In genomic region chr5:96528296-96528695, GRCm38 (mm10) we compare ENCODE assay signal across 20 mouse cellular contexts.
DNase-seq lines count a peak whose midpoint lies in the region; ATAC-seq and TF ChIP-seq lines count a peak whose summit lies in the region.
"Had no signal": no experiment of that assay in that cellular context is flagged by ENCODE, and none has a peak within 500 bp of the region (broad histone marks: within the 10 kb centered on the region; RNA-seq: fewer than 3 reads in every experiment).

No protein-coding gene starts in this region.

- H3K4me3 ChIP-seq in midbrain, embryonic 14.5 days (replicated peaks; ENCODE audit: low read depth, low read length), result no peak overlapping the region
- H3K4me3 ChIP-seq in midbrain, embryonic 11.5 days (ENCODE audit: low read depth, low read length), result no peak overlapping the region
- no peak overlapping the region for H3K4me3 ChIP-seq in layer of hippocampus, adult 2 months
- H3K4me3 ChIP-seq: embryonic facial prominence, embryonic 13.5 days; heart, adult 2 months; heart, embryonic 15.5 days; lung, embryonic 15.5 days; midbrain, embryonic 12.5 days had no signal

- no peak for TF ChIP-seq CTCF in layer of hippocampus, adult 2 months (conservative IDR thresholded peaks at IDR 0.05)

- DNase-seq in frontal cortex, postnatal 36 days (ENCODE audit: low spot score in 2 of 2), result peak; percentile 6 to 26
- DNase-seq in frontal cortex, postnatal 25 days (ENCODE audit: low spot score in 2 of 2), result no peak
- peak; percentile 44 for DNase-seq in midbrain, embryonic 14.5 days
- no peak for DNase-seq in midbrain, embryonic 11.5 days (ENCODE audit: low spot score, missing footprints)
- peak; percentile 40 to 48 for DNase-seq in layer of hippocampus, adult 2 months (ENCODE audit: low spot score in 2 of 2)
- DNase-seq in layer of hippocampus, postnatal 14 days (ENCODE audit: low spot score in 2 of 2), result peak; percentile 24 to 42
- no peak for DNase-seq in heart, adult 18-20 months
- DNase-seq: cerebellum, adult 9-11 months; gastrocnemius, postnatal 14 days; heart, adult 2 months; heart, postnatal 4 days; kidney, adult 9 months; kidney, postnatal 25 days; lung, postnatal 4 days; thymus, postnatal 25 days had no signal

- ATAC-seq in midbrain, embryonic 14.5 days (ENCODE audit: low FRiP score, low TSS enrichment), result no peak
- no peak for ATAC-seq in midbrain, embryonic 11.5 days (ENCODE audit: low FRiP score)

- H3K9ac ChIP-seq in midbrain, embryonic 14.5 days (replicated peaks; ENCODE audit: low read length), result no peak overlapping the region
- no peak overlapping the region for H3K9ac ChIP-seq in midbrain, embryonic 11.5 days (ENCODE audit: low read length)
- H3K9ac ChIP-seq: embryonic facial prominence, embryonic 13.5 days; heart, embryonic 15.5 days; liver, embryonic 14.5 days; lung, embryonic 15.5 days; midbrain, embryonic 12.5 days had no signal

- no peaks in the 10 kb centered on the region for H3K27me3 ChIP-seq in midbrain, embryonic 14.5 days (ENCODE audit: control insufficient read depth, insufficient read depth, low read length)
- no peaks in the 10 kb centered on the region for H3K27me3 ChIP-seq in midbrain, embryonic 11.5 days (ENCODE audit: control insufficient read depth, insufficient read depth, low read length)
- H3K27me3 ChIP-seq: embryonic facial prominence, embryonic 13.5 days; heart, embryonic 15.5 days; lung, embryonic 15.5 days; midbrain, embryonic 12.5 days had no signal

- H3K27ac ChIP-seq in midbrain, embryonic 14.5 days (replicated peaks; ENCODE audit: low read depth, low read length), result no peak overlapping the region
- no peak overlapping the region for H3K27ac ChIP-seq in midbrain, embryonic 11.5 days (ENCODE audit: low read depth, low read length)
- peak overlapping the region; percentile 54 for H3K27ac ChIP-seq in layer of hippocampus, adult 2 months
- H3K27ac ChIP-seq: embryonic facial prominence, embryonic 13.5 days; heart, adult 2 months; heart, embryonic 15.5 days; liver, embryonic 14.5 days; lung, embryonic 15.5 days; midbrain, embryonic 12.5 days had no signal

- WGBS in midbrain, embryonic 14.5 days, result 43% methylated on average over 7 of the region's 7 CpGs
- WGBS in midbrain, embryonic 11.5 days, result 66% methylated on average over 7 of the region's 7 CpGs

- no peaks in the 10 kb centered on the region for H3K9me3 ChIP-seq in midbrain, embryonic 14.5 days (ENCODE audit: control insufficient read depth, low read length)
- no peaks in the 10 kb centered on the region for H3K9me3 ChIP-seq in midbrain, embryonic 11.5 days (ENCODE audit: control insufficient read depth, low read length)
- H3K9me3 ChIP-seq: embryonic facial prominence, embryonic 13.5 days; heart, embryonic 15.5 days; lung, embryonic 15.5 days; midbrain, embryonic 12.5 days had no signal

- no peaks in the 10 kb centered on the region for H3K36me3 ChIP-seq in midbrain, embryonic 14.5 days (ENCODE audit: control insufficient read depth, insufficient read depth, low read length)
- no peaks in the 10 kb centered on the region for H3K36me3 ChIP-seq in midbrain, embryonic 11.5 days (ENCODE audit: control insufficient read depth, insufficient read depth, low read length)
- H3K36me3 ChIP-seq: embryonic facial prominence, embryonic 13.5 days; heart, embryonic 15.5 days; lung, embryonic 15.5 days; midbrain, embryonic 12.5 days had no signal

- no peak overlapping the region for H3K4me2 ChIP-seq in midbrain, embryonic 14.5 days (ENCODE audit: low read length)
- no peak overlapping the region for H3K4me2 ChIP-seq in midbrain, embryonic 11.5 days
- H3K4me2 ChIP-seq: embryonic facial prominence, embryonic 13.5 days; heart, embryonic 15.5 days; lung, embryonic 15.5 days; midbrain, embryonic 12.5 days had no signal

- no peaks in the 10 kb centered on the region for H3K4me1 ChIP-seq in midbrain, embryonic 14.5 days (ENCODE audit: control insufficient read depth, insufficient read depth, low read length)
- no peaks in the 10 kb centered on the region for H3K4me1 ChIP-seq in midbrain, embryonic 11.5 days (ENCODE audit: control insufficient read depth, insufficient read depth, low read length)
- H3K4me1 ChIP-seq: embryonic facial prominence, embryonic 13.5 days; heart, embryonic 15.5 days; midbrain, embryonic 12.5 days had no signal

Comparison
In these comparisons a context has a peak if more than half of its experiments do, and no peak if none do; other contexts are left out.
1. DNase-seq: peak in frontal cortex, postnatal 36 days (2 of 2), midbrain, embryonic 14.5 days (single experiment), layer of hippocampus, adult 2 months (2 of 2) and layer of hippocampus, postnatal 14 days (2 of 2); none in frontal cortex, postnatal 25 days (0 of 2), midbrain, embryonic 11.5 days (single experiment) and heart, adult 18-20 months (0 of 2).